Mouse (Mus musculus): ENCODE data around the gene Pbx3. TPM values are rescaled to one million over a fixed set of nuclear protein-coding genes. Genes with fewer than 3 reads are reported as not detected.

Pbx3 gene
- polyA plus RNA-seq, 1 experiment from 2014 or later, result 177 TPM

DNA sequence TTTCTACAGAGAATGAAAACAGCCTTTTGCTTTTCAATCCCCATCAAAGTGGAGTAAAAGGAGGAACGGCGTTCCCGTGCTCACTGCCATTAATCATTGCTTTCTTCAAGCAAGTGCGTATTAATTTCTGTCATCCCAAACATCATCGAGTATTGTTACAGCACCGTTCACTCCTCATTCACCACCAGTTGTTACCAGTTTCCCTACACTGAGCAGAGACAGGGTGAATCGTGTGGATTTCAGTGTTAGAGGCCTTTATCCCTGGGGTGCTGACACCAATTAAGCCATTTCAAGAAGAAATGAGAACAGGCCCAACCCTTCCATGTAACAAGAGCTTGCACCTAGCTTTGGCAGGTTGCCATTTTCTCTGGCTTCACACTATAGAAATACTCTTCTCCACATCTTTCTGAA is 17.1 kb downstream of the Pbx3 start:
- no peak overlapping the region for H3K4me3 ChIP-seq (ENCODE audit: low read depth, low read length)
- H3K4me1 ChIP-seq (ENCODE audit: control insufficient read depth, insufficient read depth, low read length), result peaks cover 32% of the 10 kb centered on the region
- ATAC-seq (ENCODE audit: low read depth), result no peak
- H3K9ac ChIP-seq (replicated peaks; ENCODE audit: low read depth, low read length), result no peak overlapping the region
- H3K9me3 ChIP-seq (ENCODE audit: control insufficient read depth, low read length), result no peaks in the 10 kb centered on the region
- WGBS, result 15% methylated on average over 7 of the region's 7 CpGs
- 0 out of 2 replicates have a peak overlapping the region, but pooled peaks have one; percentile 8 for H3K4me2 ChIP-seq (ENCODE audit: low read depth, low read length)
- peak overlapping the region; percentile 62; the same call in 1 of the 2 replicates for H3K27ac ChIP-seq (ENCODE audit: low read depth, low read length)
- no peaks in the 10 kb centered on the region for H3K36me3 ChIP-seq (ENCODE audit: control insufficient read depth, insufficient read depth, low read length)
- H3K27me3 ChIP-seq (ENCODE audit: control insufficient read depth, insufficient read depth, low read length), result no peaks in the 10 kb centered on the region

DNA sequence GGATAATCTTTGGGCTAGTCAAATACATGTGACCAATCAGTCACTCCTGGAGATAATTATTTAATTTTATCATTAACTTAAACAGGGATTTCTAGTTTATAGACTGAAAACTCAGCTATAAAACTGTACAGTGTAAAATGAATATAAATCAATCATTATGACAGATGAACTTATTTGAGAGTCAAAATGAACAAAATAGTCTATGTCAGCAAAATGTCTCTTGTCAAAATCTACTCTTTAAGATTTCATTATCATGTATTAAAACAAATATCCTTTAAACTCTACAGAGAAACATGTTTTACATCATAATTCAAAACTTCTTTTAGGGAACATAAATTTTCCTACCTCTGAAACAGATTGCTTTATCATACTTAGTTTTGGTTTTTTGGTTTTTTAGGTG is 20.9 kb downstream of the Pbx3 start:
- H3K4me2 ChIP-seq (ENCODE audit: low read depth, low read length), result no peak overlapping the region
- H3K27ac ChIP-seq (ENCODE audit: low read depth, low read length), result no peak overlapping the region
- ATAC-seq (ENCODE audit: low read depth), result no peak
- no peak overlapping the region for H3K9ac ChIP-seq (replicated peaks; ENCODE audit: low read depth, low read length)
- no peaks in the 10 kb centered on the region for H3K9me3 ChIP-seq (ENCODE audit: control insufficient read depth, low read length)
- peaks cover 9% of the 10 kb centered on the region for H3K4me1 ChIP-seq (ENCODE audit: control insufficient read depth, insufficient read depth, low read length)
- H3K4me3 ChIP-seq (ENCODE audit: low read depth, low read length), result no peak overlapping the region
- H3K36me3 ChIP-seq (ENCODE audit: control insufficient read depth, insufficient read depth, low read length), result no peaks in the 10 kb centered on the region
- no peaks in the 10 kb centered on the region for H3K27me3 ChIP-seq (ENCODE audit: control insufficient read depth, insufficient read depth, low read length)

DNA sequence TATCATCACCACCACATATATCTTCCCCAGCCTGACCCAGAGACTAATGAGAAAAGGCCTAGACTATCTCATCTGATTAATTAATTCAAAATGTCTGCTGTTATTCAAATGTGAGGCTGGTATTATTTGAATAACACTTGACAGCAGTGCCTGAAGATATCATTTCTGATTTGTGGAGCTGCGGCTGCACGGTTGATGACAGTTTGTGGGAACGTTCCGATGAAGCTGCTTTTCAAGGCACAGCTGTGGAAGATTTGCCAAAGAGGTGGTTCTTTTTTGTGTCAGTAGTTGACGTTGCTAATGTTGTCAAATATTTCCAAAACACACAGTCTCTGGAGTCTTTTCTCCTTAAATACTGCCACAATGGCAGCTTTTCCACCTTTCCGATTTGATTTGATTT is 25.8 kb downstream of the Pbx3 start:
- H3K27ac ChIP-seq (ENCODE audit: low read depth, low read length), result no peak overlapping the region; the same call in 1 of the 2 replicates
- H3K4me2 ChIP-seq (ENCODE audit: low read depth, low read length), result no peak overlapping the region
- no peak overlapping the region for H3K4me3 ChIP-seq (ENCODE audit: low read depth, low read length)
- H3K9ac ChIP-seq (replicated peaks; ENCODE audit: low read depth, low read length), result no peak overlapping the region
- H3K4me1 ChIP-seq (ENCODE audit: control insufficient read depth, insufficient read depth, low read length), result no peaks in the 10 kb centered on the region; the same call in 1 of the 2 replicates
- no peaks in the 10 kb centered on the region for H3K9me3 ChIP-seq (ENCODE audit: control insufficient read depth, low read length)
- ATAC-seq (ENCODE audit: low read depth), result no peak
- no peaks in the 10 kb centered on the region for H3K36me3 ChIP-seq (ENCODE audit: control insufficient read depth, insufficient read depth, low read length)
- no peaks in the 10 kb centered on the region for H3K27me3 ChIP-seq (ENCODE audit: control insufficient read depth, insufficient read depth, low read length)
- 43% methylated on average over 6 of the region's 6 CpGs for WGBS

DNA sequence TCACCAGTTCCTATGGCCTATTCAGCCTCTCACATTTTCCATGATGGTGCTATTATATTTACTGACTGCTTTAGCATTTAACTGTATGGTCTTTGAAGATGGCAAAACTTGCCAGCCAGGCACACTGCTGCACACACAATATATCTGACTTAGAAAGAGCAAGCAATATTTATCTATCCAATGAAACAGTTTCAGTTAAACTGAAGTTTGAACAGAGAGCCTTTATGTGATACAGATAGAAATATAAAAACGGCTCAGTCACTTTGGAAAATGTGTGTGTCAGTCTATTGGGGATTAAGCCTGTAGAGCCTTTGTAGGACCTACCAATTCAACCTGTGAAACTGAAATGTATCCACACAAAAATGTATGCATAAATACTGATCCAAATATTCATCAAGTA is 74.3 kb downstream of the Pbx3 start:
- no peak for ATAC-seq (ENCODE audit: low read depth)
- Histone ChIP-seq H3K27me3 (ENCODE audit: control insufficient read depth, insufficient read depth, low read length) (no peaks in the 10 kb centered on the region), H3K4me2 (ENCODE audit: low read depth, low read length) (no peak overlapping the region), H3K27ac (ENCODE audit: low read depth, low read length) (no peak overlapping the region), H3K4me3 (ENCODE audit: low read depth, low read length) (no peak overlapping the region), H3K9me3 (ENCODE audit: control insufficient read depth, low read length) (no peaks in the 10 kb centered on the region), H3K4me1 (ENCODE audit: control insufficient read depth, insufficient read depth, low read length) (no peaks in the 10 kb centered on the region), H3K9ac (replicated peaks; ENCODE audit: low read depth, low read length) (no peak overlapping the region), H3K36me3 (ENCODE audit: control insufficient read depth, insufficient read depth, low read length) (no peaks in the 10 kb centered on the region)
- WGBS, result 88% methylated on average over 1 of the region's 1 CpGs

DNA sequence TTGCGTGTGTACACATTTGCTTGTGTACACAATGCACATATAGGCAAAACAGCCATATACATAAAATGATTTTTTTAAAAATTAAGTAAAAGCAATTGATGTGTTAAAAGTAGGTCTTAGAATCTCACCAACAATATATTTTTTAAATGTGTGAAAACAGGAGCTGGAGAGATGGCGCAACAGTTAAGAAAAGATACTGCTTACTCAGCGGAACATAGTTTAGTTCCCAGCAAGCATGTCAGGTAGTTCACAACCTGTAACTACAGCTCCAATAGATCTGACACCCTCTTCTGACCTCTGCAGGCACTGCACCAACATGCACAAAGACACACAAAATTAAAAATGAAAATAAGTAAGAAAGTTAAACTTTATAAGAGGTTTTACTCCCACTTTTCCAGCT is 74.7 kb downstream of the Pbx3 start:
- H3K4me3 ChIP-seq (ENCODE audit: low read depth, low read length), result no peak overlapping the region
- 98% methylated on average over 3 of the region's 3 CpGs for WGBS
- H3K4me2 ChIP-seq (ENCODE audit: low read depth, low read length), result no peak overlapping the region
- no peaks in the 10 kb centered on the region for H3K36me3 ChIP-seq (ENCODE audit: control insufficient read depth, insufficient read depth, low read length)
- no peaks in the 10 kb centered on the region for H3K4me1 ChIP-seq (ENCODE audit: control insufficient read depth, insufficient read depth, low read length)
- H3K9me3 ChIP-seq (ENCODE audit: control insufficient read depth, low read length), result no peaks in the 10 kb centered on the region
- ATAC-seq (ENCODE audit: low read depth), result no peak
- no peak overlapping the region for H3K9ac ChIP-seq (replicated peaks; ENCODE audit: low read depth, low read length)
- H3K27ac ChIP-seq (ENCODE audit: low read depth, low read length), result no peak overlapping the region
- no peaks in the 10 kb centered on the region for H3K27me3 ChIP-seq (ENCODE audit: control insufficient read depth, insufficient read depth, low read length)

DNA sequence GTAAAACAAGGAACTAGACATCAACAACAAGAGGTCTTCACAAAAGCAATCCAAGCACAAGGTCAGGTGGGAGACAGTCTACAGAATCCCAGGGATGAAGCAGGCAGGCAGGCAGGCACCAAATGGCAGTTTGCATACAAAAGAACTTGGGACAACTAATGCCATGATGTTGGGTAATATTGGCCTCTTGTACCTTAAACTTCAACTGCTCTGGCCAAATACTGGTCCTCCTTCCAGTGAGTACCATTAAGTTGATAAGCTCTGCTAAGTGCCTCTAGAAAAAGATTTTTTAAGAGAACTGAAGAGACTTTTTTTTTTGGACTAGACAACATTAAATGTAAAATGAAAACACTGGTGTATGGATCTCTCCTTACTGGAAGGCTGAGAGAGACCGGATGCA is 83.2 kb downstream of the Pbx3 start:
- no peak overlapping the region for H3K9ac ChIP-seq (replicated peaks; ENCODE audit: low read depth, low read length)
- H3K27me3 ChIP-seq (ENCODE audit: control insufficient read depth, insufficient read depth, low read length), result no peaks in the 10 kb centered on the region
- H3K4me3 ChIP-seq (ENCODE audit: low read depth, low read length), result no peak overlapping the region
- H3K27ac ChIP-seq (ENCODE audit: low read depth, low read length), result no peak overlapping the region
- no peaks in the 10 kb centered on the region for H3K9me3 ChIP-seq (ENCODE audit: control insufficient read depth, low read length)
- WGBS, result 76% methylated on average over 1 of the region's 1 CpGs
- H3K4me1 ChIP-seq (ENCODE audit: control insufficient read depth, insufficient read depth, low read length), result peaks cover 23% of the 10 kb centered on the region; the same call in 1 of the 2 replicates
- no peak for ATAC-seq (ENCODE audit: low read depth)
- H3K4me2 ChIP-seq (ENCODE audit: low read depth, low read length), result no peak overlapping the region
- H3K36me3 ChIP-seq (ENCODE audit: control insufficient read depth, insufficient read depth, low read length), result no peaks in the 10 kb centered on the region

DNA sequence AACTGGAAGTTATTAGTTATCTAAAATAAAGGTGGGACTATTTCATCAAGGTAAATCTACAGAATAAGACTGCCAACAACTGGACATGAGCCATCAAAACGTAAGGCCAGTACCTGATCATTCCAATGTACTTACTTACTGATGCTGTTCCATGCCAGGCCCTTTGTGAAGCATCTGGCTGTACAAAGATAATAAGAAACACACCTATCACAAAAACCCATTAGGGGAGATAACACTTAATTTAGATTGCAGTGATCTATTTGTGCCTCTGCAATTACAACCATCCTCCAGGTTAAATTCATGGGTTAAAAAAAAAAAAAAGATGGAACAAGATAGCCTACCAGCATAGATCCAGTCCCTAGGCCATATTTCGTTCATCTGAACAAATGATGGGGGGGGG is 88.7 kb downstream of the Pbx3 start:
- H3K9ac ChIP-seq (replicated peaks; ENCODE audit: low read depth, low read length), result no peak overlapping the region
- 58% methylated on average over 2 of the region's 2 CpGs for WGBS
- no peaks in the 10 kb centered on the region for H3K9me3 ChIP-seq (ENCODE audit: control insufficient read depth, low read length)
- no peak overlapping the region for H3K27ac ChIP-seq (ENCODE audit: low read depth, low read length)
- H3K4me2 ChIP-seq (ENCODE audit: low read depth, low read length), result no peak overlapping the region
- H3K4me3 ChIP-seq (ENCODE audit: low read depth, low read length), result no peak overlapping the region
- peaks cover 35% of the 10 kb centered on the region for H3K4me1 ChIP-seq (ENCODE audit: control insufficient read depth, insufficient read depth, low read length)
- no peak for ATAC-seq (ENCODE audit: low read depth)
- no peaks in the 10 kb centered on the region for H3K36me3 ChIP-seq (ENCODE audit: control insufficient read depth, insufficient read depth, low read length)
- H3K27me3 ChIP-seq (ENCODE audit: control insufficient read depth, insufficient read depth, low read length), result no peaks in the 10 kb centered on the region

DNA sequence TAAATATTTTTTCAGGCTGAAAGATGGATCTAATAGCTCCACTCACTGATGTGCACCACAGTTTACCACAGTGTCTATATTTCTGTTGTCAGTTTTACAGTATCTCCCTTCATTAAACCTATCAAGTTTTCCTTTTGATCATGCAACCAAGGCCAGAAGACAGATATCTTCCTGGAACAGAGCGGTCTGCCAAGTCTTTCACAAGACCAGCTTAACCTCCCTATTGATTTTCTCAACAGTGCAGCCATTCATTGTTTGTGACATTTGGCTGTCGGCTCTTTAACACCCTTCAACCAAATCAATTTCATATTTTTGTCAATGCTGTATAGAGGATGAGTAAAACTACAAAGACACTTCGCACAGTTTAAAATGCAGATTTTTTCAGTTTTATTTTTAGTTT is 91.9 kb downstream of the Pbx3 start:
- WGBS, result 53% methylated on average over 3 of the region's 3 CpGs
- no peak overlapping the region for H3K9ac ChIP-seq (replicated peaks; ENCODE audit: low read depth, low read length)
- H3K36me3 ChIP-seq (ENCODE audit: control insufficient read depth, insufficient read depth, low read length), result no peaks in the 10 kb centered on the region
- no peak for ATAC-seq (ENCODE audit: low read depth)
- H3K4me1 ChIP-seq (ENCODE audit: control insufficient read depth, insufficient read depth, low read length), result peaks cover 26% of the 10 kb centered on the region
- H3K4me3 ChIP-seq (ENCODE audit: low read depth, low read length), result no peak overlapping the region
- no peak overlapping the region for H3K27ac ChIP-seq (ENCODE audit: low read depth, low read length)
- no peaks in the 10 kb centered on the region for H3K9me3 ChIP-seq (ENCODE audit: control insufficient read depth, low read length)
- H3K4me2 ChIP-seq (ENCODE audit: low read depth, low read length), result no peak overlapping the region
- no peaks in the 10 kb centered on the region for H3K27me3 ChIP-seq (ENCODE audit: control insufficient read depth, insufficient read depth, low read length)

DNA sequence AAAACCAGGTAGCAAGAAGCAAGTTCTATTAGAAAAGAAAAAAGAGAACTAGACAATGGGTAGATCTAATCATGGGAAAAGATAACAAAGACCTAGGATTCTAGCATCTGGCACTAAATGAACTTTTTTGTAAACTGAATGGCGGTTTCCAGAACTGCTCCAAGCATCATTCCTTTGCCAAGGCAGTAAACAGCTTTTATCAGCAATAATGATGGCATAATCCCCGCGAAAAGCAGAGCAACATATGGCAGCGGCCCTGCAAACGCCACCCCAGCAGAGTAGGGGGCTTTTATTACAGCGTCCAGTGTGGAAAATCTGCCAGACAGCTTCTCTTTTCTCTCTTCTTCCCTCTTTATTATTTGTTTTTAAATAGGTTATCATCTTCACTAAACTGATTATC is 93.2 kb downstream of the Pbx3 start:
- Histone ChIP-seq H3K9me3 (ENCODE audit: control insufficient read depth, low read length) (no peaks in the 10 kb centered on the region), H3K36me3 (ENCODE audit: control insufficient read depth, insufficient read depth, low read length) (no peaks in the 10 kb centered on the region), H3K4me3 (ENCODE audit: low read depth, low read length) (no peak overlapping the region), H3K4me1 (ENCODE audit: control insufficient read depth, insufficient read depth, low read length) (peaks cover 27% of the 10 kb centered on the region), H3K4me2 (ENCODE audit: low read depth, low read length) (peak overlapping the region; percentile 21; the same call in 1 of the 2 replicates), H3K27ac (ENCODE audit: low read depth, low read length) (peak overlapping the region; percentile 74), H3K27me3 (ENCODE audit: control insufficient read depth, insufficient read depth, low read length) (no peaks in the 10 kb centered on the region), H3K9ac (replicated peaks; ENCODE audit: low read depth, low read length) (0 out of 2 replicates have a peak overlapping the region, but pooled peaks have one; percentile 3)
- no peak for ATAC-seq (ENCODE audit: low read depth)
- 9% methylated on average over 6 of the region's 6 CpGs for WGBS

Data from neural tube, embryonic 14.5 days (tissue).